Mouse (Mus musculus): ENCODE results near the gene Gm10188.

GRCm38 (mm10) chr1:132246137-132246536 lies 16.6 kb upstream of the Gm10188 start:
- no peak for TF ChIP-seq CTCF (IDR thresholded peaks at IDR 0.05; ENCODE audit: borderline replicate concordance, extremely low read depth, insufficient read depth, insufficient read length)
- no peak for TF ChIP-seq POLR2A (IDR thresholded peaks at IDR 0.05; ENCODE audit: borderline replicate concordance, extremely low read depth, insufficient read depth, insufficient read length, poor library complexity, severe bottlenecking)
